Mouse (Mus musculus) layer of hippocampus, adult 18-20 months (tissue): Measurements from ENCODE around the gene Pla2g2d. TPM values are rescaled to one million over a fixed set of nuclear protein-coding genes. Genes with fewer than 3 reads are reported as not detected.
"Not testable (repeated sequence)": the region's sequence is repeated elsewhere in the genome, so short reads cannot be mapped to it uniquely, and the experiment has no call there.

ENCODE experiments used
- DNase-seq, 2 experiments: peaks; one replicate each; pipeline ENCODE4 v3.0.0; 2022; ENCODE audit warnings: low spot score in 2 of 2
- total RNA-seq, 2 experiments: library from RNA; stranded (reverse); gene quantifications; 2 replicates each; pipeline ENCODE4 v1.2.3; 2021

Pla2g2d gene
- total RNA-seq, 2 experiments from 2014 or later = 0.56 to 0.62 TPM

- DNase-seq = no peak
These were observed 4.8 kb downstream of the Pla2g2d start for GRCm38 (mm10) chr4:138780300-138780699.

DNA sequence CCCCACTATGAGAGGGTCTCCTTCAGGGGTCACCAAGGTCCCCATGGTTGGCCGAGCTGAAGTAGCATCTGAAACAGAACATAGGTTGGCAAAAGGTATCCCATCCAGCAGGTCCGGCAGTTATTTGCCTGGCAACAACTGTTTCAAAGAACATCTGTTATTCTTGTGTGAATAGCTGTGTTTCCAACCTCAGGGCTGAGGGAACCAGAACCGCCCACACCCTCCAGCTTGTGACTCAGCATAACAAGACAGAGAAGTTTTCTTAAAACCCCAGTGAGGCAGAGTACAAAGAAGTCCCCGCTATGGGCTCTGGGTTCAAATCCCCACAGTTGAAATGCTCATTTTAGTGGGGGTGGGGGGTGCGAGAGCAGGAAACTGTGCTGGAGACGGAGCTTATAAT, 6.6 kb downstream of the Pla2g2d start:
- peak; percentile 37 to 75 for DNase-seq

DNA sequence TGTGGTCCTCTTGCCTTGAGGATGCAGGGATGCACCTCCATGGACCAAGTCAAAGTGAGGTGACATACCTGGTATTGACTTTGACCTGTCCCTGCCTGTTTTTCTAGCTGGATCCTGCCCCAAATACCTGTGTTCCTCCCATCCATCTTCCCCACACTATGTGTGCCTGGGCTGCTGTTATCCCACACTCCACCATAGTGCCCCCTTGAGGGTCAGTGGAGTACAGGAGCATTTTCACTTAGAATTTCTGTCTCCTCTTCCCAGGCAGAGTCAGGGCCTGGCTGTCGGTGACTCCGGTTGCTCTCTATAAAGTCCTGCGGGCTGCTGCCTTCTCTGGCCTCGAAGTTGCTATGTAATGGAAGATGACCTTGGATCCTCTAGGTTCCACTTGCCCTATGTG, 10.2 kb downstream of the Pla2g2d start:
- DNase-seq = no peak

DNA sequence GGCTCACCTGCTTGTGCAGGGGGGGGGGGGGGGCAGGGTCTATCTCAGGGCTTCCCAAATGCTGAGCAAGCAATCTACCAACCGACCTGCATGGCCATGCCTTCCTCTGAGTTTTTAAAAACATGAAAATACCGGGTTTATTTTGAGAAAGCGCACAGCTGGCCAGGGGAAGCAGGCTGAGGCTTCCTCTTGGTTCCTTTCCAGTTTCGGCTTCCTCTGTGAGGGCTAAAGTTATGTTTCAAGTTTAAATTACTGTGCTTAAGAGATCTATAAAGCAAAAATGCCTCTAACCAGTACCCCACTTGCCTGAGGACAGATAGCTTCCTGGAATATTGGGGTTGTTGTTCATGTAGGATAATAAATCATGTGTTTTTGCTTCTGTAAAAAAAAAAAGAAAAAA, 10.6 kb downstream of the Pla2g2d start:
- no peak for DNase-seq

DNA sequence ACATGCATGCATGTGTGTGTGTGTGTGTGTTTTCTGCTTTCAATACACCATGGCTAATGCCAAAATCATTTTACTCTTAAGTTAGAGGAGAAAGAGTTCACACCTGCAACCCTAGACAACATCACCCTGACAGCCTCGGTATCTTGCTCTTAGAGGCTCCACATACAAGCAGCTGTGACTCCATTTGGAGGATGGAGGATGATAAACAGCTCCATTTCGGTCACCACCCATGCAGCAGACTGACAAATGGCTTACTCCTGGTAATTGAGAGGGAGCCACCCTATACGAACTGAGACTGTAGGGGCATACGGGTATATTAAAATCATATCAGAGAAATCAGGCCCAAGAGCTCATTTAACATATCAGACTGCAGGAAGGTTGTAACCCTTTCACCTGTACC, 12.8 kb downstream of the Pla2g2d start:
- DNase-seq = no peak

GRCm38 (mm10) chr4:138791452-138791851, 15.9 kb downstream of the Pla2g2d start:
- DNase-seq = no peak

- no peak for DNase-seq
These were observed 17.1 kb downstream of the Pla2g2d start for GRCm38 (mm10) chr4:138792599-138792998.

GRCm38 (mm10) chr4:138793276-138793675, 17.7 kb downstream of the Pla2g2d start:
- DNase-seq = peak; percentile 53 to 76

DNA sequence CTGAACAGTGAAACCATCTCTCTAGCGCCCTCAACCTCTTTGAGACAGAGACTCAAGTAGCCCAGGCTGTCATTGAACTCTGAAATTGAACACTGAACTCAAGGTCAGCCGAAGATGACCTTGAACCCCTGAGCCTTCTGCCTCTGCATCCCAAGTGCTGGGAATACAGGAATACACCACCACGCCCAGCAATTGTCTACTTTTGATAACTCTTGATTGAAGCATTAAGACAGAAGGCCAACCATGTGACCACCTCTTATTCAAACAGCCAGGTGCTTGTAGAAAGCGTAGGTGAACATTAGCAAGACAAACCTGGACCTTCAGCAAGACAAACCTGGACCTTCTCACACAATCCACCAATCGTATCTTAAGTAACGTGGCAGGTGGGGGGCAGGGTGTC, 18.8 kb downstream of the Pla2g2d start:
- no peak for DNase-seq

- DNase-seq = no peak
These were observed 21.1 kb downstream of the Pla2g2d start for GRCm38 (mm10) chr4:138796513-138797216.

- no peak for DNase-seq
These were observed 21.7 kb downstream of the Pla2g2d start for GRCm38 (mm10) chr4:138797217-138797570.

DNA sequence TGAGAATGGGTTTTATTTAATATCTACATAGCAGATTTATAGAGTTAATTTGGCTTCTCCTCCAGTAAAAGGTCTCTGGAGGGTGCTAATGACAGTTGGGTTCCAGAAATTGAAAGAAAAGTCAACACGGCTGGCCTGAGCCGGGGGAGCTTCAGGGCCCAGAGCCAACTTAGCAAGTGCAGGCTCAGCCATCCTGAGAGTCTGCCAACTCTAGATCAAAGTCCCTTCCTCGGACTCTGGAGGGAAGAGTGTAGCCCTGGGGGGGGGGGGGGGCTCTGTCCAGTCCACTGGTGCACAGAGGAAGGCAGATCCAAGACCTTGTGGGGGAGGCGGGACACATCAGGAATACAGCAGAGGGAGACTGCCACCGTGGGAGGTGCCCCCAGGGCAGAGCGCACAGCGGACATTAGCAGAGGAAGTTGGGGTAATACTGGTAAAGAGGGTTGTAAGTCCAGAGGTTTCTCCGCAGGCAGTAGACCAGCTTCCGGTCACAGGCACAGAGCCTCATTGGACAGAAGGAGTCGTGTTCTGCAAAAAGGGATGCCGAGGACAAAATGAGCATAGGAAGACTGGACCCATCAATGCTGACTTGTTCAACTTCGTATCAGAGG, 24.7 kb downstream of the Pla2g2d start:
- no peak for DNase-seq

DNA sequence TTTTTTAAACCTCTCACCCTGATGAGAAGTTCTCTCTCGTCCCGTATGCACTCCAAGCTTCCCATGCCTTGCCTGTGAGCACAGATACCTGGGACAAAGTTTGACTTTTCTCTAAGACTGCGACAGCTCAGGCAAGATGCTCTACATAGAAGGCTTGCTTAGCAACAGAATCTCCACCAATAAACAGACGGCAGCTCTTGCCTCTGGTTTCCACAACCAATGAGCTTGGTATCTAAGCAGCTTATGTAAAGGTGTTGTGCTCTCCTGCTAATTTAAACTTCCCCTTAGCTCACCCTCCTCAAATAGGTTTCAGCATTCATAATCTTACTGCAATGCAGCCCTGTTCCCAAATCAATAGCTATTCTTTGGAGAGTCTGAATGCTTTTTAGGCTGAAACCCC, 26.1 kb downstream of the Pla2g2d start:
- no peak for DNase-seq

- DNase-seq = no peak
These were observed 27.4 kb downstream of the Pla2g2d start for GRCm38 (mm10) chr4:138802917-138803316.

DNA sequence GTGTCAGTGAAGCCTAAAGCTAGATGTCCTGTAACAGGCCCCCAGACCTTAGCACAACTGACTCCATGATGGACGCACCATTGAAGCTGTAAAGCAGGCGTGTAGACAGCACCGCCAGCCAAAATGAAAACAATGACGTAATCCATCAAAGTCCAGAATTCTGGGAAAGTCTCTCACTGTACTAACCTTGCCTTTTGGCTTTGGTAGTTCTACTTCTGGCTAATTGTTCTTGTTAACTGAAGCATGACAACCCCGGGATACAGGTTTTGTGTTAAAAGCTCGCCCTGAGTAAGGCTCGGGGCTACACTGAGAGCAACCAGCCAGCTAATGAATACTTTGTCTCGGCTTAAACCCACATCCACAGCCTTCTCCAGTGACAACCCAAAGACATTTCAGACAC, 29.7 kb downstream of the Pla2g2d start:
- no peak for DNase-seq

GRCm38 (mm10) chr4:138806160-138806559, 30.6 kb downstream of the Pla2g2d start:
- no peak for DNase-seq

DNA sequence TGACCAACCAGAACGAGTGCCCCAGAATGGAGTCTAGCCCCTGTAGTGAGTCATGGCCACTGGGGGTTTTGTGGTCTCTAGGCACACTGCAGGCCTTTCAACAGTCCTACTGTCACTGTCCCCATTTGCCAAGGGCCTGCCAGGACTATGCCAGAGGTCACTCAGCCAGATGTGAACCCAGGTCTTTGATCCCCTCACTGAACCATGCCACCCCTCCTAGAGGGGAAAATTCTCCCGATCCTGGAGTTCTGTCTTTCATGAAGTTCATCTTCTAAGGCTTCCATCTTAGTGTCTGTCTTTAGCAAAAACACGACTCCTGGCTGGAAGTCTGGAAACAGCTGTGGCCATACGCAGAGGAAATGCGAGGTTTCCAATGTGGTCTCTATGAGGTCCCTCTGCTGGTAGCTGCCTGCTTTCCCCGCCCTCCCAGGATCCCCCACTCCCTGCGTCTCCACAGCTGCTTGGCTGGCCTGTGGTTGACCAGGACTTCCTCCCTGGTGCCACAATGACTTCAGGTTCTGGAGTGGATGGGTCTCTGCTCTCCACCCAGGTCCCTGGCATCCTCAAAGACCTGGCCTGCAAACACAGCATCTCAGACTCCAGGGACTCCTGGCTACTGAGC, 31.5 kb downstream of the Pla2g2d start:
- no peak for DNase-seq

GRCm38 (mm10) chr4:138816166-138816565, 40.6 kb downstream of the Pla2g2d start:
- no peak for DNase-seq

DNA sequence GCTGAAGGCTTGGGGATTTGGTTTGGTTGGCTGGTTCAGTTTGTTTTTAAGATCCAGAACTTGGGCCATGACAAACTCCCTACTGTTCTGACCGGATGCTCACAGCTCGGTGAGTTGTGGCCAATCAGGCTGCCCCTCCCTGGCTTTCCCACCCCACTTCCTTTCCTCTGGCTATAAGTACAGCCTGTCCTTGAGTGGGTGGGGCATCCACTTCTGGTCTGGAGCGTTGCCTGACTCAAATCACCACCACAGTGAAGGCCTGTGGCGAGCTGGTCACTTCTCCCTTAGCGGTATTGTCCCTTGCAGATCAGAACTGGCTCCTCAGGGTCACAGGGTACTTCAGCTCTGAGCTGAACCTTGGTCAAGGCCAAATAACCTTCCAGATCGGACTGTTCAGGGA, 42.2 kb downstream of the Pla2g2d start:
- DNase-seq = no peak

DNA sequence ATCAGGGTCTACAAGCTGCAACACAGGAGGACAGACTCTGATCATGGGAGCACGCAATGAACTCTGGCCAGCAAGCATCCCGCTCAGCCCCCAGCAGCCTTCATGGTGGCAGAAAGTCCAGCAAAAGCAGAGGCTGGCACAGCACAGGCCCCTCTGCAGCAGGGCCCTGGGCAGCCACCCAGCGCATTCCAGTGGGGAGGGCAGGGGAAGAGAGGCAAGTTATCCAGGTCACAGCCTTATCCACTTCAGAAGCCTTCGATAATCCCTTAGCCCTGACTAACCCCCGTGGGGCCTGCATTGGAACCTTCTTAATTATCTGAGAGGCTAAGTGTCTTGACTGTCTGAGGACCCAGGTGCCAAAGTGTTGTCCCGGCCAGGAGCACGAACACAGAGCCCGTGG, 43.6 kb downstream of the Pla2g2d start:
- no peak for DNase-seq

DNA sequence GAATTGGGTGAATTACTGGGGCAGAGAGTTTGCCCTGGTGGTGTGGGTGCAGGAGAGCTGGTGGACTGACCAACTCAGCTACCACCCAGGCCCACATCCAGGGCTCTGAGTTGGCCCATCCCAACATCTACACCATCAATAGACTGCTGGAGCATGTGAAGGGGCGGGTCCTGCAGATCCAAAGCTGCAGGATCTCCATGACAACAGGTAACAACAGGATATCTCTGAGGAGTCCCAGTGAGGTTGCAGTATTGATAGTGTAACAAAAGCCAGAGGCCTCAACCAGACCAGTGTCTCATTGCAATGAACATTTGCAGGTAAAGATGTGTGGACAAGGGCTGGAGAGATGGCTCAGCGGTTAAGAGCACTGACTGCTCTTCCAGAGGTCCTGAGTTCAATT, 45.5 kb downstream of the Pla2g2d start:
- no peak for DNase-seq

GRCm38 (mm10) chr4:138824161-138824560, 48.6 kb downstream of the Pla2g2d start:
- DNase-seq = not testable (repeated sequence)

GRCm38 (mm10) chr4:138824660-138825059, 49.1 kb downstream of the Pla2g2d start:
- DNase-seq = peak in 1 of 2 experiments; percentile 24
